Mouse (Mus musculus): ENCODE measurements around the gene Tagap1. TPM values are rescaled to one million over a fixed set of nuclear protein-coding genes. Genes with fewer than 3 reads are reported as not detected.

The Tagap1 gene
- polyA plus RNA-seq, 1 experiment from 2014 or later = 50.8 TPM

Other genes with a start within 250 kb of the Tagap1 start
- gene Ezr, start 178.4 kb downstream of the Tagap1 start, polyA plus RNA-seq (2015; fragmentation: Nextera tagmentation; extraction: Ambion mirVana) = 51.5 and 60.4 TPM in 2 replicates
- gene Rsph3b, start 12.5 kb downstream of the Tagap1 start, polyA plus RNA-seq (2015; fragmentation: Nextera tagmentation; extraction: Ambion mirVana) = 35.2 and 42.7 TPM in 2 replicates
- gene Rnaset2b, start 9.5 kb upstream of the Tagap1 start, polyA plus RNA-seq (2015; fragmentation: Nextera tagmentation; extraction: Ambion mirVana) = 179 and 187 TPM in 2 replicates
- gene Gm49721, start 17.7 kb upstream of the Tagap1 start, polyA plus RNA-seq (2015; fragmentation: Nextera tagmentation; extraction: Ambion mirVana) = 0.61 TPM in 1 of 2 replicates, not detected in the other
- not detected in 2 replicates for gene Gm1604a, start 64.4 kb upstream of the Tagap1 start, polyA plus RNA-seq (2015; fragmentation: Nextera tagmentation; extraction: Ambion mirVana)
- 9.5 and 12.1 TPM in 2 replicates for gene Rps6ka2, start 209.0 kb upstream of the Tagap1 start, polyA plus RNA-seq (2015; fragmentation: Nextera tagmentation; extraction: Ambion mirVana)

All from embryonic facial prominence, embryonic 13.5 days (tissue).